Mouse (Mus musculus) cerebellum, postnatal 25 days (tissue): ENCODE measurements at regions not wholly inside any gene's neighbourhood (a gene's known extent, or its start where the extent isn't known, plus 50 kb on each side); places are given as distances from the start of the nearest gene placed in this dataset.
"Not testable (repeated sequence)": the region's sequence is repeated elsewhere in the genome, so short reads cannot be mapped to it uniquely, and the experiment has no call there.

ENCODE experiments used
- DNase-seq, 2 experiments: peaks; one replicate each; pipeline ENCODE4 v3.0.0; 2021; ENCODE audit warnings: mixed read lengths in 2 of 2

DNA sequence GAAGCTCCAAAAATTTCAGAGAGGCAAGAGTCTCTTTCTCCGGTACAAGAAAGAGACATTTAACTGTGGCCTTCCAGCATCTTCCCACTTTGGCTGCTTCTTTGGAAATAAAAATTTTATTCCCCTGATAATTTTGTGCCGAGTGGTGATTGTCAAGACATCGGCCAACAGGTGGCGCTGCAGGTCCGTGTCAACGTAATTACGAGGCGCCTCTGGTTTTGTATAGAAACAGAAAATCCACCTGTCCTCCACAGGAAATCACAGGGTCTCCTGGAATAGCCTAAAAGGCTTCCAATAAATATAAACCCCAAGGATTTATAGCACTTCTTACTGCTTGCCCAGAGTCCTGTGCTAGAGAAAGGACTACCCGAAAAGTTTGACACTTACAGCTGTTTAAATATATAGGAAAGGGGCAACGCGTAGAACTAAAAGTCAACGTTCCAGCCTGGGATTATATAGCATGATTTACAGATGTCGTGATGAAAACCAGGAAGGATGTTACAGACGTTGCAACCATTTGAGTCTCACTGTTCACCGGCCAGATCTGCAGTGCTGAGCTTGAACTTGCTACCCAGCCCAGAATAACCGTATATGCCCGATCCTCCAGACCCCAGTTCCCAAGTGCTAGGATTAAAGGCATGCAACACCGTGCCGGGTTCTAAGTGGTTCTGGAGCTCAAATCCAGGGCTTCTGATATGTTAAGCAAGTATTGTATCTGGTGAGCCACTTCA, 251.3 kb upstream of the Tgfbr2 start:
- peak; percentile 78 to 88 for DNase-seq

DNA sequence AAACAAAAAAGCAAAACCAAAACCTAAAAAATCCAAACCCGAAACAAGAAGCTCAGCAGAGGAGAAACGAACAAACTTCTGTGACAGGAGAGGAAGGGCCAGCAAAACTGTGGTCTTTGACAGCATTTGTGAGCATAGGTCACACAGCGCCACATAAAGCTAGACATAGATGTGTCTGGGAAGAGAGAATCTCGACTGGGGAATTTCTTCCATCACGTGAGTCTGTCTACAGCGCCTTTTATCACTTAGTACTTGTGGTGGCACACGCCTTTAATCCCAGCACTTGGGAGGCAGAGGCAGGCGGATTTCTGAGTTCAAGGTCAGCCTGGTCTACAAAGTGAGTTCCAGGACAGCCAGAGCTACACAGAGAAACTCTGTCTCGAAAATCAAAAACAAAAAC, 250.2 kb upstream of the Tgfbr2 start:
- DNase-seq = not testable (repeated sequence)

DNA sequence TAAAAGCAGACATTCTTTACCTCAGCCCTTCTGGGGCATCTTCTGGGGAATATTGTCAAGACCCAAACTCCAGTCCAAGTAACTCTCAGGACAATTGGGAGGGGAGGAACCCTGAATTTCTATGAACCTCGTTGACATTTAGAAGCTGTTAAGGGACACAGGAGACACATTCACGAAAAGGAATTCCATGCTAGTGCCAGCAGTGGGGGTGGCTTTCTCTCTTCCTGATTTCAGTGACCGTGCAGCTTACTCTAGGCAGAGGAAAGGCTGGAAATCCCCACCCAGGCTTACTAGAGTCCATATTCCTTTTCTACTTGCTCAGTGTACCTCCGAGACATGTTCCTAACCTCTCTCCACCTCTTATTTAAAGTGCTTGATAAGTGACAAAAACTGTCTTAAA, 239.9 kb upstream of the Tgfbr2 start:
- DNase-seq = no peak

DNA sequence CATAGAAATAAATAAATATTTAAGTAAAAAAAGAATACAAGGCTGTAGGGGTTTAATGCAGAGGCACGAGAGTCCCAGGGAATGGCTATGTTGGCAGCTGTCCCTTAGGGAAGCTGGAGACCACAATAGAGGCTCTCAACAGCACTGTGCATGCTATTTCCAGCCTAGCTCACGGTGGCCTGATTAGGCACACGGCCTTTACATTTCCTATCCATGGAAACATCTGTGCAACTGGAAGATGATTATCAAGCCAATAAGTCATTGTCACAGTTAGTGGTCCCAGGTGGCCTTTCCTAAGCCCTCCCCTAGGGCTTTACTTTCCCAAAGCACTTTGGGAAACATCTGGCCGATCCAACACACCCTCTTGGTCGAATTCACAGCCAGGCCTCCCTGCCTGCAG, 235.9 kb upstream of the Tgfbr2 start:
- no peak for DNase-seq

DNA sequence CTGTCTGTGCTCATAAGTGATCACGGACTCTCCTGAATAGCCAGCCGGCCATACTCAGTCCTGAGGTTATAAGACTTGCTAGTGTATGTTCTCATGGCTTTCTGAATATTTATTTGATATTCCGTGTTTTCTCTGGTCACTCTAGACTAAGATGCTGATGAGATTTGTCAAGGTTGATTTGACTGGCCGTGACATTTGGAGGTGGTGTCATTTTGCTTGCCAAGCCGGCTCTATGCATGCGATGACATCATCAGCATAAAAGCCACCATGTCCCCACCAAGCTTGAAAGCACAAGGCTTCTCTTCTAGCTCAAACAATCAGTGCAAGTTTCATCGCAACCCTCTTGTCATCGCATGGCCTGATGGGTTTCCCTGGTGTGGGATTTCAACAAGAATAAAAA, 235.3 kb upstream of the Tgfbr2 start:
- no peak for DNase-seq

DNA sequence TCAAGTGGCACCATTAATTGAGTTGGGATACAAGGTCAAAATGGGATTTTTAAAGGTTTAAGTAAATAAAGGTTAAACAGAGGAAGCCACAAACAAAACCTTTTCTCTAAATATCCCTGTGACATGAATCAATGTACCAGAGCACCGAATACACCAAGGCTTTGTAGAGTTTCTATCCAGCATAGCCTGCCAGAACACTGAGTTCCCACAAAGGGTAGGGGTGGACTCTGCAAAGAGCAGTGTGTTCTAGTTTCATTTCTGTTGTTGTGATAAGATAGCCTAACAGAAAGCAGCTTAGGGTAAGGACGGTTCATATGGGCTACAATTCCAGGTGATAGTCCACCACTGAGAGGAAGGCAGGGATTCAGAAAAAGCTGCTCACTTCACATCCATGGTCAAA, 233.0 kb upstream of the Tgfbr2 start:
- no peak for DNase-seq

DNA sequence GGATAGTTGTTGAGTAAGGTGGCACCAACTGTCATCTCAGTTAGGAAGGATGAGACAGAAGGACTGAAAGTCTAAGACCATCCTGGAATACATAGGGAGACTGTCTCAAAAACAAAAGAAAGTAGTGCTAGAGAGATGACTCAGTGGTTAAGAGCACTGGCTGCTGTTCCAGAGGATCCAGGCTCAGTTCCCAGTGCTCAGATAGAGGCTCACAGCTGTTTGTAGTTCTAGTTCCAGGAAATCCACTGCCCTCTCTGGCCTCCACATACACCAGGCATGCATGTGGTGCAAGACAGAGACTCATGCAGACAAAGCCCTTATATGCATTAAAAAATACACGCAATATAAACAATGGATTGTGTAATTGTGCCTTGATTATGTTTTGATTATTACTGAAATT, 229.9 kb upstream of the Tgfbr2 start:
- DNase-seq = no peak

DNA sequence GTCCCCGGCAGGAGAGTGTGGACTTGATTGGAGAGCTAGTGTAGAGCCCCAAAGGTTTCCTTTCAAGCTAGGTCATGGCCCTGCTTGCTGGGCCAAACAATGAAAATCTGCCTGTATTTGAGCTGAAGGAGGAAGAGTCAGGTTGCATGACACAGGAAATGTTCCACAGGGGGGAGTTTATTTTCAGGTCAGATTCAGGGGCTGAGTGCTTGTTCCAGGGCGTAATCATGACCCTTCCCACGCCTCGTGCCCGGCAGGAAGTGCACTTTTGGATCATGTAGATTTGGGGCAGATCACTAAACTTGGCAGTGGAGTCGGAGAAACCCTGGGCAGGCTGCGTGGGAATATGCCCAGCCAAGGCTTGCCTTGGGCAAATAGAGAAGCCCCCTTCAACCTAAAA, 226.7 kb upstream of the Tgfbr2 start:
- no peak for DNase-seq

DNA sequence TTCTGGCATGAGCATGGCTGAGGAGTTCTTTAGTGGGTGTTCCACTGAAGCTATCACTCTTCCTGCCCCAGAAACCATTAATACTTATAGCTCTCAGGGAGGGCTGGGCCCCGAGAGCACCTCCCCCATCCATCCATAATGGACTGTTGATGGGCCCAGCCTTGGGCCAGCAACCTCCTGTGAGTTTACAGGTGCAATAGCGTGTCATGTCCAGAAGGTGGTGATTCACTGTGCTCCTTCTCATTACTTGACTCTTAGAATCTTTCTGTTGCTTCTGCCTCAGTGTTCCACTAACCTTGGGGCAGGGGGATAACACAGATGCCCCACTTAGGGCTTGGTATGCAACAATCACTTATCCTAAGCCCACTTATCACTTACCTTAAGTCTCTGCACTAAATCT, 225.1 kb upstream of the Tgfbr2 start:
- no peak for DNase-seq

DNA sequence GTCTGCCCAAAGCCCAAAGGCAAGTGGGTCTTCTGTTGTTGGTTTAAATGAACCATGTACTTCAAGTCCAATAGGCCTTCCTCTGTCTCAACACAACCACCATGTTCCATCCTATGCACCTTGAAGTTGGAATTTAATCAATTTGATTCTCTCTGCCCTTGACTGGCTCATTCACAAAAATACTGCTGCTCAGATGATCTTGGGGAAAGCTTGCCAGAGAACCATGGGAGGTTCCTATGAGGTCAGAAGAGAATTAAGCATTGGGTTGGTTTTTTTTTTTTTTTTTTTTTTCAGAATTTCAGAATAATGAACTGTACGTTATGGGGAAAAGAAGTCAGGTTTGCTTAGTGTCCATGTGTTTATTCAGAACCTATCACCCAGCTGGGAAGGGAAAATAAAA, 224.1 kb upstream of the Tgfbr2 start:
- DNase-seq = no peak

DNA sequence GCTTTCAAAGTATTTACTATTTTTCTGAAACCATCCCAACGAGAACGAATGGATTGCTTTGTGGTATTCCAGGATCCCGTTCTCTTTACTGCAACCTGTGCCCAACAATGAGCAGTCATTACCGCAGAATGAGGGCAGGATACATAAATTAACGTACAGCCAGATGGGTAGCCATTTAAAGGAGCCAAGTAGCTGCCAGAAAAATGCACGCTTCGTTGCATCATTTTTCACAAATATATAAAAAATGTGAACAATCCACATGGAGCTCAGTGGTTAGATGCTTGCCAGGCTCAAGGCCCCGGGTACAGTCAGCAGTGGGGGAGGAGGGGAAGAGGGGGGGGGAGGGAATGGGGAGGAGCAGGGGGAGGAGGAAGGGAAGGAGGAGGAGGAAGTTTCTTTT, 217.1 kb upstream of the Tgfbr2 start:
- no peak for DNase-seq

DNA sequence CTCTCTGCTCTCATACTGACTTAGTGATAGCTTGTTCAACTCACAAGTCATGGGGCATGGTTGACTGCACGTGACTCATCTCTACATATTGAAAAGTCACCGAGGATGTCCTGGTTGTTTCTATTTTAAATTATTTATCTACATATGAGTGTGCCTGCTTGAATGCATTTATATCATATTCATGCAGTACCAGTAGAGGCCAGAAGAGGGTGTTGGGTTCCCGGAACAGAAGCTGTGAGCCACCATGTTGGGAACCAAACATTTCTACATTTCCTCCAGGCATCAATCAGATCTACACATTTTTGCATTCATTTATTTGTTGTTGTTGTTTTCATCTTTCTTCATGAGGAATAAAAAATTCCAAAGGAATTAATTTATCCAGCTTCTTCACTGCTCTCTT, 214.6 kb upstream of the Tgfbr2 start:
- no peak for DNase-seq

DNA sequence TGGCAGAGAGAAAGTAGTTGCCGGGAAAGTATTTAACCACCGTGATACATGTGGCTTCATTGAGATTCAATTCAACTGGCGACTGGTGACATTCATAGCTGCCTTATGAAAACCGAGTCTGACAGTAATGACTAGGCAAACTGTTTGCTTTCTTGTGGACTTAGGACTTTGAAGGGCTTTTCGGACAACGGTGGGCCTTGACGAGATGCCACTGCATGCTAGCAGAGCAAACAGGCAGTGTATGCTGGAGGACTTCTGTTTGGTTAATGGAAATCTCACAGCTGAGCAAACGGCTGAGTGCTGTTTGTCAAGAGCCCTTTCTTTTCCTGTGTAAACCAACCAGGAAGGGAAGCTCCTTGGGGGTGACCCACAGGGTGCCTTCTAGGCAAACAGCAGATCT, 213.7 kb upstream of the Tgfbr2 start:
- DNase-seq = no peak

DNA sequence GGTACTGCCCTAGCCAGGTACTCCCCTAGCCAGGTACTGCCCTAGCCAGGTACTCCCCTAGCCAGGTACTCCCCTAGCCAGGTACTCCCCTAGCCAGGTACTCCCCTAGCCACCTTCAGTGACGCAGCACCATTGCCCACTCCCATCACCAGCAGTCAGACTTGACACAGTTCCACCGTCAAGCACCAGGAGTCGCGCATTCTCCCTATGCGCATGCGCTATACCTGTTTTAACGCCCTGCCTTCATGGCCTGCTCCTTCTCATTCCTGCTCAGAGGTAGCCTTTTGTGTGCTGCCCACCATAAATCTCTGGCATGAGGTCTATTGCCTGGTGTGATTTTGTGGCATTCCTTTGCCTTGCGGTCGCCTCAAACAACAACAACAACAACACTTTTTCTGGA, 212.9 kb upstream of the Tgfbr2 start:
- no peak for DNase-seq

DNA sequence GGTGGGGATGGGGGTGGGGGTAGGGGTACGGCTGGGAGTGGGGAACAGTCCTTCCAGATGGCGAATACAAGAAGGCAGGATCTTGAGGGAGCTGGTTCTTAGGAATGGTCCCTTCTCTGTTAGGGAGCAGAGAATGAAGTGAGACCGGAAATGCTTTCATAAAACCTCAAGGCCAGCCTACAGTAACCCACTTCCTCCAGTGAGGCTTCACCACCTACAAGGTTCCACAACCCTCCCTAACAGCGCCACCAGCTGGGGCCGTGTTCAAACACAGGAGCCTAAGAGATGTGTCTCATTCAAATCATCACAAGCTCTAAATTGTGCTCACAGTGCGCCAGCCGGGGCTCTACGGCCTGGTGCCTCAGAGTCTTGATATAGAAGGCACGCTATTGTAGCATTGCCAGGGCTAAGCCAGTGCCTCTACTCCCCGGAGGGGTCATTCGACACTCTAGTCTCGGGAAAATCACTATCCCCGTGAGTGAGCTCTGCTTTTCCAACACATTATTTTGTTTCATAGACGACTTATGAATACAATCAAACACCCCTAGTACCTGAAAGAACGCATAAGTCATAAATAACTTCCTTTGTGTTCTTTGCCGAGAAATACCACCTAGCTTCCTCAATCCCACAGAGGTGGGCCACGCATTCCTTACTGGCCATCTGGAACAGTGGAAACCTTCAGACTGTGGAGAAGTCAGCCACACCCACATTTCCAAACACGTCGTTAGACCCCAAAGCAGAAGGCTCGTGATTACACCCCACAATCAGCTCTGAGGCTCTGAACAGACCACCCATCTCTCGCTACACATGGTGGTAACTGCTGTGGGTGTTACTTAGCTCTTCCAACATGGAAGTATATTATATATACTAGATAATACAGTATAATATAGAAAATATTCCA, 209.3 kb upstream of the Tgfbr2 start:
- peak in 1 of 2 experiments; percentile 42 for DNase-seq

DNA sequence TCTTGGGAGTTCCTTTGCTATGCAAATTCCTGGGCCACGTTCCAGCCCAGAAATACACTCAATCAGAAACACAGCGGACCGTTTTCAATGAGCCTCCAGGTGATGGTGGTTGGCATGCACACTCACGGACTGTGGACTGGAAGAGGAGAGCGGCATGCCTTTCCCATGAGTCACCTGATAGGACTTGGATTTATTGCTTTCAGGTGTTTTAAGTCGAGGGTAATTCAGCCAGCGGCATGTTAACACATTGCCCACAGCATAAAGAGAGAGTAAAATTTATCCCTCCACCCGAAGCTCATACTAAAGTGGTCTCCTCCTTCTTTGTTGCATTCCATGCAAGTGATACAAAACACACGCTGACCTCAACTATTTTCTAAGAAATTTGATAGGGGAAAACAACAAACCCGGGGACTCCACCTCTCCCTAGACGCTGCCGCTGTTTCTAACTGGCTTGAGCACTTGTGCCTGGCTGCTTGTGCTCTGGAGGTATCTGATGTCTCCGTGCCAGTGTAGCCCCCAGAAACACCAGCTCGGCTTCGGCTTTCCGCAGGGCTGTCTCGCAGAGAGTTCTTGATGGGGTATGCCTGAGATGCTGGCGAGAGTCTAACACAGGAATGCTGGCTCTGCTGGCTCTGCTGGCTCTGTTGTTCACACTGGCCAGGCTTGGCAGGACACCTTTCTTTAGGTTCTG, 208.4 kb upstream of the Tgfbr2 start:
- peak in 1 of 2 experiments; percentile 8 for DNase-seq

DNA sequence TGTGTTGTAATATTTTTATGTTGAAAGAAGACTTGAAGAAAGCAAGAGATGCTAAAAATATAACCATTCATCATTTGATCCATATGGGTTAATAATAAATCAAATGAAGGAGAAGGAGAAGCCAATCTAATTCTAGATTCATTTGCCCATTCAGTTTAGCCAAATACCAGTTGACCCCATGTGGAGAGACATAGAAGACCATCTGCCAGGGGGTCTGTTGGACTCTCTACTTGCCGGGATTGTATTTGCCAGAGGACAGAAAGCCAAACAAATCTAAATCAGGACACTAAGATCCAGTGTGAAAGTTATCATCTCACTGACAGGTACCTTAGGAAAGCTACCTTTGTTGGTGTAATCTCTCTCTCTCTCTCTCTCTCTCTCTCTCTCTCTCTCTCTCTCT, 202.5 kb upstream of the Tgfbr2 start:
- peak in 1 of 2 experiments; percentile 14 for DNase-seq

DNA sequence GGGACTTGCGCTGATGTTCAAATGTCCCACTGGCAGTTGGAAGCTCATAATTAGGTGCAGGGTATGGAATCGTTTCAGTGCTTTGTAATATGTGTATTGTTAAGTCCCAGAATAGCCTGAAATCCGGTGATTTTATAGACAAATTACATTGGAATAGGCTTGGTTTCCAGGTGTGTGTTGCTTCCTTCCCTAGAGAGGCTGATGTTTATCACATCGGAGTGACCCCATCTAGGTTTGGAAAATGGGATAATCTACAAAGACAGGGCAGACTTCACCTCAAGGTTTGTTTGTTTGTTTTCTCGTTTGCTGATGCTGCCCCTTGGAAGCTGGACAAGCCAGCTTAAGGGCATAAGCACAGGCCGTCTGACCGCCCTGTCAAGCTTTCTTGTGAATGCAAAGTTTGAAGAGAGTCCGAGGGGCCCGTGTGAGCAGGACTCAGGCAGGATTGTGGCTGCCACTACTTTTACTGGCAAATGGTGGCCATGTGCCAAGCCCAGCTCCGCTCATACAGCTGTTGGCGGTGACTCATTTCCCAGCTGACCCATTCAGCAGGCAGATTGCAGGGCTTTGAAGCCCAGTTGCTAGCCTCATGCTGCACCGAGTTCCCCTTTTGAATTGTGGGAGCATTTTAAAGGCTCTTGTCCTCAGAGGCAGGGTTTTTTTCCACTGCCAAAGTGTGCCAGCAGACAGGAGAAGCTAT, 200.6 kb upstream of the Tgfbr2 start:
- DNase-seq = peak in 1 of 2 experiments; percentile 36

DNA sequence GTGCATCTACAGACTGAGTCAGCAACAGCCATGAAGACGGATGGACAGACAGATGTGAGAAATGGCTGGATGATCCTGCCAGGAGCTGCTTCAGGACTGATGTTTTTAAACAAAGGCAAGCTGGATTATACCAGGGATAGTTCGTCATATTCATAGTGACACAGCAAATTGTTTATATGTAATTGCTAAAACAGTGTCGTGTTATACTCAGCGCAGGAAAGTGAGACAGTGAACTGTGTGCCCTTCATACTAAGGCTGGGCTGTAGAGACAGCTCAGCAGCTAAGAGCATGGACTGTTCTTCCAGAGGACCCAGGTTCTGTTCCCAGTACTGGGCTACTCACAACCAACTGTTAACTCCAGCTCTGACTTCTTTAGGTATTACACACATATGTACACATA, 199.2 kb upstream of the Tgfbr2 start:
- no peak for DNase-seq

DNA sequence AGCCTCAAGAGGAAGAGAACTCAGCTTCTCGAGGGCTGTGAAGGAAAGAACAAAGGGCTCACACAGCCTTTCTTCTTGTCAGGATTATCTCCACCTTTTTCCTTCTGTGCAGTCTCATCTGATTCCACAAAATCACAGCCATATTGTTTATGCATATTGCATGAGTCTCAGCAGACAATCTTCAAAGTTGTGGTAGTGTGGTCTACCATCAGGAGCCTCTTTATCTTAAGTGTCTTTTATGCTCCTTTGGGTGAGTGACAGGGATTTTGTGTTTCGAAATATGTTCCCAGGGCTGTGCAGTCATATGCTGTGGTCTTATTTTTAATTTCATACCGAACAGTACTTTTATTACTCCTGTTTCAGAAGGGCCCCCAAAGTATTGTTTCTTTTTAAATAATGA, 198.2 kb upstream of the Tgfbr2 start:
- no peak for DNase-seq

DNA sequence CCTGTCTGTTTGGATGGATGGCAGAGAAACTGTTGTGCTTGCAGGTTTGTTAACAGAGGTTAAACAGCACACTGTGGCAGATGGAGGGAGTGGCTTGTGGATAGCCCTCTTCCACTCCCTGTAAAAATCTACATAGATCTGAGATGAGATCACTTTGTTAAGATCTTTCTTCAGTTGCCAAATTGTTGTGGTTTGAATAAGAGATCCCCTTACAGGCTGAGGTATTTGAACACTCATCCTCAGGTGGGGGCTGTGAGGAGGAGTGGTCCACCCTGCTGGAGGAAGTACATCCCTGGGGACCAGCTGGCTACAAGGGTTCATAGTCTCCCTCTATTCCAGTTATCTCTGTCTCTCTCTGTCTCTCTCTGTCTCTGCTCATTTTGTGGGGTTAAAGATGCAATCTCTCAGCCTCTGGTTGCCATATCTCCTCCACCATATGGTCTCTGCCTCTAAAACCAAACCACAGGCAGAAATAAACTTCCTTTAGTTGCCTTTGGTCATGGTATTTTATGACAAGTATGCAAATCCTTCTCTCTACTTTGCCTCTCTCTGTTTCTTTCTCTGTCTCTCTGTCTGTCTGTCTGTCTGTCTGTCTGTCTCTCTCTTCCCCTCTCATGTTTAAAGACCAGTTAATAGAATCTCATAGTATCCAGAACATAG, 194.0 kb upstream of the Tgfbr2 start:
- no peak for DNase-seq

DNA sequence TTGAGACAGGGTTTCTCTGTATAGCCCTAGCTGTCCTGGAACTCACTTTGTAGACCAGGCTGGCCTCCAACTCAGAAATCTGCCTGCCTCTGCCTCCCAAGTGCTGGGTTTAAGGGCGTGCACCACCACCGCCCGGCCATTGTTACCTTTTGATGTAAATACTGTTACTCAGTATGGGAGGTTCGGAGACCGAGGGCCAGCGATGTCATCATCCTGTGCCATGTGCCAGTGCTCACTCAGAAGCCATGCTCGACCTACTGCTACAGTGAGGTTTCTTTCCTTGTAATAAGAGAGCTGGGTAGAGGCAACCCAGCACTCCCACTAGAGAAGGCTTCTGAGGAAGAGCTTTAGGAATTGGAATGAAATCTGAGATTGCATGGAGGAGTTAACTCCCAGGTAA, 191.6 kb upstream of the Tgfbr2 start:
- DNase-seq = no peak

DNA sequence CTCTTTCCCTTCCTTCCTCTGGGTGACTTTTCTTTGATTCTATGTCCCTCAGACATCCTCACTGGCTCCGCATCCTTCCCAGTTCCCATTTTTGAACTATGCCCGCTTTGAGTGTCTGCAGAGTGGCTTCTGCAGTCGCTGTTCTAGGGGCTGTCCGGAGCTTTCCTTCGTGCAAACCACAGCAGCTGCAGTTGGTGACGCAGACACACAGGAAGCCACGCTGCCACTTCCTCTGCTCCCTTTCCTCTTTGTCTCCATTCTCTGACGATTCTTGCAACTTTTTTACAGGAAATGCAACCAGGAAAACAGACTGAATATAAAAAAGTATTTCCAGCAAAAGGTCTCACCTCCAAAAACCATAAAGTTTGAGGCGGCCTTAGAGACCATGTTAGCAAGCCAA, 191.0 kb upstream of the Tgfbr2 start:
- no peak for DNase-seq
